Mouse (Mus musculus) gastrocnemius, postnatal 4 days (tissue): ENCODE measurements around the gene Sec22c. TPM values are rescaled to one million over a fixed set of nuclear protein-coding genes. Genes with fewer than 3 reads are reported as not detected.
A peak's percentile ranks its signal among the peaks of the same experiment; 100 is the strongest.

ENCODE experiments used
- DNase-seq, 2 experiments: peaks; one replicate each; pipeline ENCODE4 v3.0.0; 2021 to 2022; ENCODE audit warnings: low spot score in 2 of 2, mixed read lengths in 2 of 2
- long read RNA-seq, 2 experiments: library from polyadenylated mRNA; stranded (forward); transcript quantifications; one replicate each; pipeline ENCODE4 v2.0.0; 2021
- total RNA-seq, 2 experiments: library from RNA; stranded (reverse); gene quantifications; 2 replicates each; pipeline ENCODE4 v1.2.3; 2021

Sec22c gene
- 1 to 10 TPM; 6.8 to 8.5 TPM for total RNA-seq
- long read RNA-seq, experiment 1, partial matches to known transcripts = 1 of 2 reads
- long read RNA-seq, experiment 1, other reads (novel, unspliced or antisense) = 0 of 2 reads
- long read RNA-seq, experiment 2 = 0 reads

DNA sequence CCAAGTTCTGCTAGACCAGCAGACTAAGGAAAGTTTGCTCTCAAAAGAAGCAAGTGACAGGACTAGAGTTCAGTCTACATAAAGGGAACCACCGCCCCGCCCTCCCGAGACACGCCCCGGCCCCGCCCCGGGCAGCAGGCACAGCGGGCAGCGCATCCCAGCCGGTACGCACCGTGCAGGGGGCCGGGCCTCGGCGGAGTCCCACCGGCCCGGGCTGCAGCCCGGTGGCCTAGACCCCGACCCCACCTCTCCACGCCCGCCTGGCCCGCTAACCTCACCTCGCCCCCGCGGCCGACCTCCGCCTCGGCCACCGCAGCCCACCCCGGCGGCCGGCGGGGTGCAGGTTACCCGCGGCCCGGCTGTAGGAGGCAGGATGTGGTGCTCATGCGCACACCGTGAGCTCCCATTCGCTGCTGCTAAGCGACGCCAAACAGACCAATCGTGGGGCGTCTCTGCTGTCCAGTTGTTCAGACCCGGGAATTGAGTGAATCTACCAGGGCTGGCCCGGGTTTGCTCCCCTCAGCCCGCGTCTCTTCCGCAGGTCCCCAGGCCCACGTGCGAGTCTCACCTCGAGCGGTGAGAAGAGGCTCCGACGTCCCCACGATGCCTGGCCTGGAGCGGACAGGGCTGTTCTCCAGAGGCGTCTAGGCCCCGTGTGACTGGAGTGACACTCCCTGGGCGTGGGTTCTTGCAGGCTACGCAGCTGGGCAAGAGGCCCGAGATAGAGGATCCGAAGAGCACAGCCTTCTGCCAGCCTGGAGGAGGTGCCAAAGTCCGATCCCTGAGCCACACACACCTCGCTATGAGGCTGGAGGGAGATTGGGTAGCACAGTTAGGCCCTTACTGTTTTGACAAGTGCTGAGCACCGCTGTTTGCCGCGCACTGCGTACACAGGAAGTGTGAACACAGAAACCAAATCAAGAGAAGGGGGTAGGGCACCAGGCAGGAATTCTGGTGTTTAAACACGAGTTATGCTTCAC is at the start of gene Sec22c:
Sec22c (minus strand) TSS at position 845 of the 980 bp plus-strand sequence.
- peak; percentile 74 to 86 for DNase-seq

DNA sequence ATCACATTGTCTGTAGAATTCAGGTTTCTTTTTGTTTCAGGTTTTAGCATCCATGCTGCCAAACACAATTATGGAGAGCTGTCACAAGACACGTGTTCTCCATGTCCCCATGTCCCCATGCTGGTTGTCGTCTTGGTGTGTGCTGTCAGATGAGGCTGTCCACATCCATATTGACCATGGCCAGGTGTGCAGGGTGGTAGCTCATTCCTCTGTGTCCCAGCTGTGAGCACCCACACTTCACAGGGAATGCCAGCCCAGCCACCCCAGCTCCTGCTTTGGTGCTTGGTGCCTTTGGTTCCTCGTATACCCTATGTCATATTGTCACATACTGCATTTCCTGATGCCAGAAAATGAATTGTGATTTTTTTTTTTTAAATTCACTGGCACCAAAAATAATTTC is 49.3 kb upstream of the Sec22c start:
- DNase-seq = no peak

DNA sequence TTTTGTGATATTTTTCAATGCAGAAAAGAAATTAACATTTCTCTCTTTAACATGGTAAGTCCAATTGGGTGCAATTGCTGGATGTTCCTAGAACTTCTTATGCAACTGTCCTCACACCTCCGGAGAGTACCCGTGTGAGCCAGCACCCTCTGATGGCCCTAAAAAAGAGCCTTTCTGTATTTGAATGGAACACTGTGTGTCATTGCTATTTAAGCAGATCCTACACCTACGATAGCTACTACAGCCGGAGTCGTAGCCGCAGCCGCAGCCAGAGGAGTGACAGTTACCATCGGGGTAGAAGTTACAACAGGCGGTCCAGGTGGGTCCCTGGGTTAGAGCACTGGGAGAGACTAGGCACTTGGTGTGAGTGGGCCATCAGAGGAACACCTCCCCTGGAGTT is 47.5 kb upstream of the Sec22c start:
- DNase-seq = no peak

DNA sequence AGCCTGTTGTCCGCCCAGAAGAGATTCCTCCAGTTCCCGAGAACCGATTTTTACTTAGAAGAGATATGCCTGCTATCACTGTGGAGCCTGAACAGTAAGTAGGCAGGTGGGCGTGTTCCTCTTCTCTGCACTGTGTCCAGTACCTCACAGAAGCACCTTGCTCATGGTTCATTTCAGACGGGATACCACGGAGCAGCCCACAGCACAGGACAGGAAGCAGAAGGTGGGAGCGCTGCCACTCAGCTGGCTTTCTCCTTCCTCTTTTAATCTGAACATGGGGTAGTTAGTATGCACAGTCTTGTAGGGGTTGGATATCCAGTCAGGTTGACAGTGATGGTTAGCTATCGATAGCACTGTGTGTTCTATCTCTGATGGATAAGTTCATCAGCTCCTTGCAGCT is 38.8 kb upstream of the Sec22c start:
- no peak for DNase-seq

DNA sequence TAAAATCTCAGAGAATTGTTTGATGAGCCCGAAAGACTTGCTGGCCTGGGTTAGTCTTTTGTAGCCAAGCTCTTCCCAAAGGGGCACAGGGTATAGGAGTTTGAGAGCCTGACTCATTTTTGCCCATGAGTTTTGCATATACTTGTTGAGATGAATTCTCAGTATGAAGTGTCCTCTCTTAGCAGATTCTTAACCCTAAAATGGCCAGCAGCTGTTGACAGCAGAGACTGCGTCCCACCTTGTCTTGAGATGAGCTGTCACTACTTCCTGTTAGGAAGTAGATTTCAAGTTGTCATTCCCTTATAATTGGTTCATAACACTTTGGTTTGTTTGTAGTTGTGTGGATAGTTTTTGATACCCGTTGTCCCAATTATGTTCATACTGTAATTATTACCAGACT is 35.9 kb upstream of the Sec22c start:
- no peak for DNase-seq

DNA sequence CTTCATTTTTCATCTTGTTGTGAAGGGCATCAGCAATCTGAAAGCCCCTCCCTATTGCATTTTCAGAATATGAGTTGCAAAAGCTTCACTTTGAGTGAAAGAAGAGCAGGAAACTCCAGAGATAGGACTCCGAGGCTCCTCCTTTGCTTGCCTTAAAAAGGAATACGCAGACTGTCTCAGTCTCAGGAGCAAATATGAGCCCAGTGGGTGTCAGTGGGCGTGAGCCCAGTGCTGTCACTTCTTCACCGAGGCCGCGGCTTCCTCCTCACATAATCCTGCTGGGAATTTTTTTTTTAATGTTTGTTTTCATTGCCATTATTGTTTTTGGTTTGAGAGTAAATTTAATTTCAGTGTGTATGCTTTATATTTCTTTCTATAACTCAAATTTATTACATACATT is 35.2 kb upstream of the Sec22c start:
- no peak for DNase-seq

DNA sequence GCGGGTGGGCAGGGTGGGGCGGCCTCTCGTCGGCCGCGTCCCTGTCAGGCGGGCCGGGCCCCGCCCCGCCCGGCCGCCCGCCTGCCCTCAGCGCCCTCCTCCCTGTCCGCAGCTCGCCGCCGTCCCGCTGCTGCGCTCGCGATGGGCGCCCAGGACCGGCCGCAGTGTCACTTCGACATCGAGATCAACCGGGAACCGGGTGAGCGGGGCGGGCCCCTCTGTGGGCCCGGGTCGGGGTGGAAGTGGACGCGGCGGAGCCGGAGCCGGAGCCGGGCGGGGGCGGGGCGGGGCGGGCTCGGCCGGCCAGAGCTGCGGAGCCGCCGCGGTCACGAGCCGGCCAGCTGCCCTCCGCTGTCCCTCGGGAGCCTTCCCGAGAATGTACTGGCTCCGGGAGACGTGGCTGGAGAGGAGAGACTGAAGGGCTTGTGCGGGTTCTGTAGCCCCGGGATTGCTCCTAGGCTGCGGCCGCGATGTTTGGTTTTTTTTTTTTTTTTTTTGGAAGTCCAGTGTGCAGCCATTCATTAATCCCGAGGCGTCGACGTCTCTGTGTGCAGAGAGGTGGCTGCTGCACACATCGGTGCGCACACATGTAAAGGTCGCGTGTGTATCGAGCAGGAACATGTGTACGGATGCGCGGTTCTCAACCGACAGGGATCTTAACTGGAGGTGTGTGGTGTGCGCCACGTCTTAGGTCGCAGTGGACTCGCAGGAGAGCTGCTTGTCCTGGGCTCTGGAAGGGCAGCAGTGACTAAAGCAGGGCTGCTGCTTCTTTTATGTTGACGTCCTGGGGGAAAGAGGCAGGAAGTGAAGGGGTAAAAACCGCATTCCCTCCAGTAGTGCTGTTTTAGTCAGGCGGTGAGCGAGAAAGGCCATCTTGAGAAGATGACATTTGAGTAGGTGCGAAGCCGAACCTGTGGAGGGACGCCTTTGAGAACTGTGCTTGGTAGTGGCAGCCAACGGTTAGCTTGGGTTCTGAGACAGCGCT is 14.3 kb upstream of the Sec22c start:
- DNase-seq = peak in 1 of 2 experiments; percentile 55

DNA sequence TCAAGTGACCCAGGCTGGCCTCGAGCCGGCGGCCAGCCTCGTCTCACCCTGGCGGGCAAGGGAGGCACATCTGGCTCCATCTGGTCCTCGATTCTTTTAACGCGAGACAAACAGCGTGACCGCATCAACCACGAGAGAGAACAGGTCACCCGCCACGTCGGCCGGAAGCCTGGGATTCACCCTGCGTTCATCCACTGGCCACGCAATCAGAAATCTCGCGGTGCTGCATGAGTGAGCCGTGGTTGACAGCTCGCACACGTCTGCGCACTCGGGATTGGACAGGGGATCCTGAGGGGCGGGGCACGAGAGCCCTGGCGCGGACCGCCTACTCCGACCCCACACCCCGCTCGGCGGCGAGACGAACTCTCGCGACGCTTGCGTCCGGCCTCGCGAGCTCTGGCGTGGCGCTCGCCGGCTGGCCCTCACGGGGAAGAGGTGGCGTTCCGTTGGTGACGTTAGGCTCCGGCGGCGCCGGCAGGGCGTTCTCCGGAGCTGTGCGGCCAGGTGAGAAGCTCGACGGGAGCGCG is 13.6 kb upstream of the Sec22c start, which contains the start of gene Nktr:
Nktr (plus strand) TSS at position 378 of the 527 bp plus-strand sequence.
- DNase-seq = peak; percentile 96 to 97

DNA sequence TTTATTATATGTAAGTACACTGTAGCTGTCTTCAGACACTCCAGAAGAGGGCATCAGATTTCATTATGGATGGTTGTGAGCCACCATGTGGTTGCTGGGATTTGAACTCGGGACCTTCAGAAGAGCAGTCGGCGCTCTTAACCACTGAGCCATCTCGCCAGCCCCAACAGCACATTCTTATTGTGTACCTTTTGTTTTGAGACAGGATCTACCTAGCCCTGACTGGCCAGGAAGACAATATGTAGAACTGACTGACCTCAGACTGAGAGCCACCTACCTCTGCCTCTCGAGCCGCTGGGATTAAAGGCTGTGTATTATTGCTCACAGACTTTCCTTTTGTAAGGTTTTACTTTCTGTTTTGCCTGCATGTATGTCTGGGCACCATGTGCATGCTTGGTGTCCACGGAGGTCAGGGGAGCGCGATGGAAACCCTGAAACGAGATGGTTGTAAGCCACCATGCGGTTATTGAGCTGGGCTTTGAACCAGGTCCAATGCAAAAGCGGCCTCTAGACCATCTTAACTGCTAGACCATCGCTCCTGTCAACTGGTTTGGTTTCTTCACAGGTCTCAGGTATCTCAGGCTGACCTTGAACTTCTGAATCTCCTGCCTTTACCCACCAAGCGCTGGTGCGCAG is 12.9 kb upstream of the Sec22c start:
- no peak for DNase-seq

DNA sequence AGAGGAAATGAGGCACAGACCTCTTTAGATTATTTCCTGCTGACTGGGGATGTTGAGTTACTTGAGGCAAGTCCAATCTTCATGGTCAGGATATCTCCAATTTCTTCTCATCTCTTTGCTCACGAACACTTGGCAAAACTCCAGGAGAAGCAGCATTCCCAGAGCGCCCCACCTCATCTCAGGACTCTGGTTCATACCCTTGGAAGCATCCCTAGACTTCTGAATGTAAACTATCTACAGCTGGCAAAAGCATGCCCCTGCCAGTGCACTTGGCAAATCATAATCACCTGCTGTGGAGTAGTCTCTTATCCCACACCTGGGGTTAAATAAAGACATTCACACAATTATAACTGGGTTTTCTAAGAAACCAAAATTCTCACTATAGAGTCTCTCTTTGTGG is 11.8 kb upstream of the Sec22c start:
- DNase-seq = no peak

DNA sequence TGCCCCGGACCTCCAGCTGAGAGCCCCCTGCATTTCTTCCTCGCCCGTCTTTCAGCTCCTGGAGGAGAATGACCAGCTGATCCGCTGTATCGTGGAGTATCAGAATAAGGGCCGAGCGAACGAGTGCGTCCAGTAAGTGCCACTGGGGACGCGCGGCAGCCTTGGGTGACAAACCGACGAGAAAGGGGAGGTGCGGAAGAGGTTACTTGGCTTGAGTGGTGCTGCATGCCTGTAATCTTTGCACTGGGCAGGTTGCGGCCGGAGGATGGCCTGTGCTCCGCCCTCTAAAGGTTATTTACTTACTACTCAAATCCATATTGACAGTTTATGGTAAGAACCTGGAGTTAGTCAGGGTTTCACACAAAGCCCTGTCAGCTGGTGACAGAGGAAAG is 5.3 kb upstream of the Sec22c start:
- no peak for DNase-seq

DNA sequence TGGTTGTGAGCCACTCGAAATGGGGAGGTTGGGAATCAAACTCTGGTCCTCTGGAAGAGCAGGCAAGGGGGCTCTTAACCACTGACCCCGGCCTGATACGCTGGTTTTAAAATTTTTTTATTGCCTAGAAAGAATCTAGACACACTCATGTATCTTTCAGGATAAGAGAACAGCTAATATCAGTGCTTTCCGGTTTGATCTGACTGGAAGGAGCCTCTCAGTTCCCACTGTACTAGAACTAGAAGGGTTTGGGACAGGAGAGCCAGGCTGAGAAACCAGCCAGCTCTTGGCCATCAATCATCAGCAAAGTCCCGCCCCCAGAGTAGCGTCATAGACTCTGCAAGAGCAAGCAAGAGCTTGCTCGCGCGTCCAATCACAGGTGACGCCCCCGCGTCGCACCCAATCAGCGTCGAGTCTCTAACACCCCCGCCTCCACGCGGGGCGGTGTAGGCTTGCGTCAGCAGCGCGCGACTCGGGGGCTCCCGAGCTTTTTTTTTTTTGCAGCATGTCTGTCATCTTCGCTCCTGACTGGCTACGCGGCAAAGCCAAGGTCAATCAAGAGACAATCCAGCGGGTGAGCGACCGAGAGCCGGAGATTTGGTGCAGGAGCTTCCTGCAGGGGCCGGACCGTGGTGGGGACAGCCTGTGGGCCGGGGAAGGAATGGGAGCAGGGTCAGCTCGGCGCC is 4.8 kb upstream of the Sec22c start, which contains the start of gene Ss18l2:
Ss18l2 (plus strand) TSS at position 432 of the 686 bp plus-strand sequence.
- DNase-seq = peak; percentile 94 to 99

DNA sequence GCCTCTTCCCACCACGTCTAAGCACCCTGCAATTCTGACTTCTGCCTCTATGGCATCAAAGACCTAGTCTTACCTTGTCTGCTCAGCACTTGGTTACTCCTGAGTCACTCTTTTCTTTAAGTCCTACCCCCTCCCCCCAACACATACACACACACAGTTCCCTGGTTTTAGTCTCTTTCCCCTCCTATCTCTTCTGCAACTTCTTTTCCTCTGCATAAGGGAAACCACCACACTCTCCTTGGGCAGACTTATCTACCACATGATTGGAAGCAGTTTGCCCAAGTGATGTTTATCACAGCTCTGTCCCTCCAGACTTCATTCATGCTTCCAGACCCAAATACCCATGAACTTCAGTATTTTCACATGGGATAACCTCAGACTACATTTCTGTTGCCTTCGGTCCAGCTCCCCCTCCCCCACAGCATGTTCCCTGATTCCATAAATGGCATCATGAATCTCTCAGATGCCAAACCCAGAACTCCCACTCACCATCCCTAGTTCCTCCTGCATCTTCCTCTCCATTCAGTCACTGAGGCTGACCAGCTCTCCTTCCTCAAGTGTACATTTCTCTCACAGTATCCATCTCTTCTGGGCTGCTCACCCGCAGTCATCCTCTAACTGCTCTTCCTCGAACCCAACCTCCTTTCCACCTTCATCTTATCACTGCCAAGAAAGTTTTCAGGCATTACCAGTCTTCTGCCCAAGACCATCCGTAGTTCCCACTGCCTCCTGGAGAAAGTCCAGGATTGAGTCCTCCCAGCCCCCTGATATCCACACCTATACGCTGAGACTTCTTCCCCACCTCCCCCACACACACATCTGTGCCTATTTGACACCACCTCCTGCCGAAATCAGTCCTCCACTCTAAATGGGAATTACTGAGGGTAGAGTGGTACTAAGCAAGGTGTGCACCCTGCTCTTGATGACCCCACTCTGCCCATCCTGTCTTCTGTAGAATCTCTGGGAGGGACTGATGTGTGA is 3.5 kb upstream of the Sec22c start:
- no peak for DNase-seq

DNA sequence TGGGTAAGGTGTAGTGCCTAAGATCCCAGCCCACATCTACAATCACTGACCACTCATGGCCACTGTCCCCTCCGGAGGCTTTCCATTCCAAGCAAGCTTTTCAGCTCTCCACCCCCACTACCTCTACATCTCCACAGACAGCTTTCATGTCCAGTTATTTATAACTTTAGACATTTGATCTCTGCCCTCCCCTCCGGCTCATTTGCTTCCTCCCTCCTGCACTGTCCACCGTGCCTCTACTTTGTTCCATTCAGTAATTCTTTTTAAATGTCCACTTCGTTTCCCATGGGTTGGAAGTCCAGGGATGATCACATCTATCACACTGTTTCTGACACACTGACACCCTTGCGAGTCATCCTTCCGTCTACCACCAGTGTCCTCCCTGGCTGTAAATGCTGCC is 2.5 kb upstream of the Sec22c start:
- no peak for DNase-seq

DNA sequence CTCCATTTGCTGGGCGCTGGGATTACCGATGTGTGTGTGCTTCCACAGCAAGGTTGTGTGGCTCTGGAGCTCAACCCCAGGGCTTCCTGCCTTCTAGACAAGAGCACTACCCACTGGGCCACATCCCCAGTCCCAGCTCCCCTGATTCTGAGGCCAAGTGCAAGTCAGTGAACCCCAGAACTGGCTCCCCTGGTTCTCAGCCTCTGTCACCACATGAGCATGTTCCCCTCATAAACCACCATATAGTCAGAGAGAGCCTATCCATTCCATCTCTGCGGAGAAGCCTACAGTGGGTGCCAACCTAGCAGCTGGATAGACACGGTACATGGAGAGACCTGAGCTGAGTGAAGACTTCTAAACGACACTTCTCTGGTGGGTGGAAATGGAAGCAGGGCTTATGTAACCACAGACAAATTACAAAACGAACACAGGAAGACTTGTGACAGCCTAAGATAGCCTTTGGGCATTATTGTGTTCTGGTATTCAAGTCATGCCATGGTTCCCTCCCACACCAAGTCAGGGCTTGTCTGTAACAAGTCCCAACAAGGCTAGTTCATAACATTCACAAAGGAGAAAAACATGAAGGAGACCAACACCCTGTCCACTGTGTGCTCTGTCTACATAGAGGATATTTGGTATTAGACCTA is 862 bp upstream of the Sec22c start:
- no peak for DNase-seq

DNA sequence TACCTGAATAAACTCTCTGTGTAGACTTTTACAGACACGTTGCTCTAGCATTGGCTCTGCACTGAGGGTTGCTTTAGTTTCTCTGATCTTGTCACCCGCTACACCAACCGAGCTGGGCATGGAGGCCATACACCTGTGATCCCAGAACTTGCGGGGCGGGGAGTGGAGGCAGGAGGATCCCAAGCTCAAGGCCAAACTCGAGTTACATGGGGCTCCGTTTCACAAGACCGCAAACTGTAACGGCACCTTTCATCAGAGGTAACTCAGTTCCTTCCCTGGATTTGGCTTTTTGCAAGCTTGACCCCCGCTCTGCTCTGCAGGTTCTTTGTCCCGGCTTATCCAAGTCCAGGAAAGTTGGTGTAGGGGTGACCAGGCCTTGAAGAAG is 1.0 kb downstream of the Sec22c start:
- DNase-seq = no peak

DNA sequence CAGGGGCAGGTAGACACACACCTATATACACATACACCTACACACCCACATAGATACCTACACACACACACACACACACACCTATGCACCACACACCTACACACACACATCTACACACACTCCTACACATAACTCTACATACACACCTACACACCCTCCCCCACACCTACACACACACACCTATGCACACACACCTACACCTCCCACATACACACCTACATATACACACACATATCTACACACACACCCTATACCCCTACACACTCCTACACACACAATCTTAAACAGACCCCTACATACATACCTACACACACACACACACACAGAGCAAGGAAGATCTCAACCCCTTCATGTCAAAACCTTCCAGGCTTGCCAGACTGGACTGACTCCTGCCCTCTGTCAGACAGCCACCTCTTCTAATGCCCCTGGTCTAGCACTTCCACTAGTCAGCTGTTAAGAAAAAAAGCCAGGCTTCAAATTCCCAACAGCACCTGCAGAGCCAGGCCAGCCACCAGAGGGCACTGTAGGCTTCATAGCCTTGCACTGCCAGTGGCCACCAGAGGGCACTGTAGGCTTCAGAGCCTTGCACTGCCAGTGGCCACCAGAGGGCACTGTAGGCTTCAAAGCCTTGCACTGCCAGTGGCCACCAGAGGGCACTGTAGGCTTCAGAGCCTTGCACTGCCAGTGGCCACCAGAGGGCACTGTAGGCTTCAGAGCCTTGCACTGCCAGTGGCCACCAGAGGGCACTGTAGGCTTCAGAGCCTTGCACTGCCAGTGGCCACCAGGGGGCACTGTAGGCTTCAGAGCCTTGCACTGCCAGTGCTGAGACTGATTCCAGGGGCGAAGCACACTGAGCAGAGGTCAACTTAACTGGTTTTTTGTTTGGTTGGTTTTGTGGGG is 7.9 kb downstream of the Sec22c start:
- peak; percentile 55 to 72 for DNase-seq
